In the genomic region with DNA sequence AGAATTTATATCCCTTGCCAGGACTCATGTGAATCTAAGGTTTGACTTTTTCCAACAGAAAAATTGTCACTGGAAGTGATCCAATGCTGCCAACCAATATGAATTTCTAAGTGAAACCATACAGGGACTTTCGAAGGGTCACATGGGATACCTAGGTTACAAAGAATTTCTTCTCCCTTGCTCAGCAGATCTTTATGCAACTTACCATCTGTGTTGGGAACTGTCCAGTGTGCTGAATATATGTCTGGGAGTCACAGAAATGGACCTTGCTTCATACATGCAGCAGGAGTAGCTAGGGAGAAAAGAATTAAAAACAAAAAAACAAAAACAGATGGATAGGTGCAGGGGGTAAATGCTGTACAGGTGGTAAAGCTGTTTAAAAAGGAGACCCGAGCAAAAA, we compare ENCODE assay signal across 13 mouse cellular contexts.
DNase-seq lines count a peak whose midpoint lies in the region; ATAC-seq lines count a peak whose summit lies in the region.
"Had no signal": no experiment of that assay in that cellular context is flagged by ENCODE, and none has a peak within 500 bp of the region (broad histone marks: within the 10 kb centered on the region; RNA-seq: fewer than 3 reads in every experiment).

No protein-coding gene starts in this region.

- no peaks in the 10 kb centered on the region for H3K27me3 ChIP-seq in midbrain, embryonic 11.5 days (ENCODE audit: control insufficient read depth, insufficient read depth, low read length)

- H3K9ac ChIP-seq in midbrain, embryonic 11.5 days (ENCODE audit: low read length): no peak overlapping the region

- no peak for ATAC-seq in cerebellum, adult (ENCODE audit: insufficient number of reproducible peaks, low FRiP score, low TSS enrichment)
- ATAC-seq in midbrain, embryonic 11.5 days (ENCODE audit: low FRiP score): no peak
- ATAC-seq: intestine, postnatal 0 days had no signal

- no peaks in the 10 kb centered on the region for H3K9me3 ChIP-seq in midbrain, embryonic 11.5 days (ENCODE audit: control insufficient read depth, low read length)

- H3K4me2 ChIP-seq in midbrain, embryonic 11.5 days: no peak overlapping the region

- WGBS in midbrain, embryonic 11.5 days: 86% methylated on average over 2 of the region's 2 CpGs

- no peaks in the 10 kb centered on the region for H3K36me3 ChIP-seq in midbrain, embryonic 11.5 days (ENCODE audit: control insufficient read depth, insufficient read depth, low read length)

- no peak overlapping the region for H3K4me3 ChIP-seq in midbrain, embryonic 11.5 days (ENCODE audit: low read depth, low read length)

- no peak overlapping the region for H3K27ac ChIP-seq in midbrain, embryonic 11.5 days (ENCODE audit: low read depth, low read length)

- peak; percentile 32 for DNase-seq in cerebellum, adult 11-12 months
- peak; percentile 7 for DNase-seq in kidney, postnatal 10 days
- DNase-seq in kidney, adult 18-20 months: no peak
- peak; percentile 43 for DNase-seq in cerebellum, adult 9-11 months
- DNase-seq in retina, embryonic 14.5 days (ENCODE audit: low spot score): peak; percentile 18
- DNase-seq in left cerebral cortex, adult 11 months (ENCODE audit: low spot score): no peak
- DNase-seq in midbrain, embryonic 11.5 days (ENCODE audit: low spot score, missing footprints): no peak
- DNase-seq: adrenal gland, postnatal 25 days; heart, adult 18-20 months; right cerebral cortex, postnatal 14 days; thymus, adult 18-20 months had no signal

- H3K4me1 ChIP-seq in midbrain, embryonic 11.5 days (ENCODE audit: control insufficient read depth, insufficient read depth, low read length): no peaks in the 10 kb centered on the region

Comparison
In these comparisons a context has a peak if more than half of its experiments do, and no peak if none do; other contexts are left out.
1. DNase-seq: peak in cerebellum, adult 11-12 months (single experiment), kidney, postnatal 10 days (single experiment), cerebellum, adult 9-11 months (single experiment) and retina, embryonic 14.5 days (single experiment); none in kidney, adult 18-20 months (single experiment), left cerebral cortex, adult 11 months (single experiment) and midbrain, embryonic 11.5 days (single experiment).